Mouse (Mus musculus): ENCODE results near the gene Abraxas2. TPM values are rescaled to one million over a fixed set of nuclear protein-coding genes. Genes with fewer than 3 reads are reported as not detected.

The Abraxas2 gene
- polyA plus RNA-seq, 1 experiment from 2014 or later: 35.2 TPM

DNA sequence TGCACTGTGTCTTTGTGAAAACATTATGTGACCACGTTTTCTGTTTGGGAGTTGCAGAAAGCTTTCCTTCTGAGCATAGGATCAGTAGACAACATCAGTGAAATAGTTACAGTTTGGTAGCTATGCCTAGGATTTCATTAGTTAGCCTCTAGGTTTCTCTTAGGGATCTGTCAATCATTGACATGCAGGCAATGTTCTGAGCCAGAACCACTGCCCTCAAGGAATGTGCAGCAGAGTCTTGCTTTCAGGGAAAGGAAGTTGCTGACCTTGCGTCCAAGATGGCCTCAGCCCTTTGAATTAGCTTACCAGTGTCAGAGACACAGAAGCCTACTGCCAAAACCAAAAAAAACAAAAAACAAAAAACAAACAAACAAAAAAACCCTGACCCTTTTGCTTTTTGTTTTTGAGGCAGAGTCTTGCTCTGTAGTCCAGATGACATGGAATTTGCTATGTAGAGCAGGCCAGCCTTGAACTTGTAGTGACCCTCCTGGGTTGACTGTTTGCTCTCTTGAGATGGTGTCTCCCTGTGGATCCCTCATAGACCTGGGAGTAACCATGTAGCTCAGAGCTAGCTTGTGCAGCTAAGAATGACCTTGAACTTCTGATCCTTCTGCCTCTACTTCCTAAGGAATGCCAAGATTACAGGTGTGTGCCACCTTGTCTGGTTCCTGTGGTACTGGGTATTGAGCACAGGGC is 16.5 kb downstream of the Abraxas2 start:
- Histone ChIP-seq H3K4me2 (no peak overlapping the region), H3K9me3 (replicated peaks; ENCODE audit: control insufficient read depth, low read length) (no peaks in the 10 kb centered on the region), H3K27ac (ENCODE audit: low read depth, low read length) (no peak overlapping the region), H3K4me3 (ENCODE audit: low read depth, low read length) (no peak overlapping the region), H3K27me3 (ENCODE audit: control insufficient read depth, insufficient read depth, low read length) (no peaks in the 10 kb centered on the region), H3K36me3 (ENCODE audit: control insufficient read depth, insufficient read depth, low read length) (peaks cover 42% of the 10 kb centered on the region), H3K4me1 (ENCODE audit: control insufficient read depth, insufficient read depth, low read length) (no peaks in the 10 kb centered on the region), H3K9ac (ENCODE audit: low read depth, low read length) (no peak overlapping the region)
- 84% methylated on average over 2 of the region's 2 CpGs for WGBS (ENCODE audit: insufficient replicate concordance)
- no peak for ATAC-seq (replicated peaks; ENCODE audit: insufficient number of reproducible peaks, low FRiP score, low TSS enrichment)

DNA sequence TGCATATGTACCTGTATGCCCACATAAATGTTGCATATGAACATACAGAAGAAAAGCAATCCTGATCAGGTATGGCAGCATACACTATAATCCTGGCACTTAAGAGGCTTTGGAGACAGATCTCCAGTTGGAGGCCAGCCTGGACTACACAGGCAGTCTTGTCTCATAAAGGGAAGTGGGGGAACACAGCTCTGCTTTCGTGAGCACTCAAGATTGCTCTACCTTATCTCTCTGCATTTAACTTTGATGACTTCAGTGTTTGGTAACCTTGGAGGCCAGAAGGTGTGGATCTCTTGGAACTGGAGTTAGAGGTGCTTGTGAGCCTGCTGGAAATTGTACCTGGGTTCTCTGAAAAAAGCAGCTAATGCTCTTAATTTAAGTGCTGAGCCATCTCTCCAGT is 21.3 kb downstream of the Abraxas2 start:
- no peaks in the 10 kb centered on the region for H3K9me3 ChIP-seq (replicated peaks; ENCODE audit: control insufficient read depth, low read length)
- WGBS (ENCODE audit: insufficient replicate concordance): 51% methylated on average over 1 of the region's 1 CpGs
- H3K36me3 ChIP-seq (ENCODE audit: control insufficient read depth, insufficient read depth, low read length): peaks cover 55% of the 10 kb centered on the region
- H3K27ac ChIP-seq (ENCODE audit: low read depth, low read length): no peak overlapping the region
- H3K27me3 ChIP-seq (ENCODE audit: control insufficient read depth, insufficient read depth, low read length): no peaks in the 10 kb centered on the region
- no peak overlapping the region for H3K9ac ChIP-seq (ENCODE audit: low read depth, low read length)
- no peak overlapping the region for H3K4me2 ChIP-seq
- no peak overlapping the region for H3K4me3 ChIP-seq (ENCODE audit: low read depth, low read length)
- H3K4me1 ChIP-seq (ENCODE audit: control insufficient read depth, insufficient read depth, low read length): no peaks in the 10 kb centered on the region
- ATAC-seq (replicated peaks; ENCODE audit: insufficient number of reproducible peaks, low FRiP score, low TSS enrichment): no peak

DNA sequence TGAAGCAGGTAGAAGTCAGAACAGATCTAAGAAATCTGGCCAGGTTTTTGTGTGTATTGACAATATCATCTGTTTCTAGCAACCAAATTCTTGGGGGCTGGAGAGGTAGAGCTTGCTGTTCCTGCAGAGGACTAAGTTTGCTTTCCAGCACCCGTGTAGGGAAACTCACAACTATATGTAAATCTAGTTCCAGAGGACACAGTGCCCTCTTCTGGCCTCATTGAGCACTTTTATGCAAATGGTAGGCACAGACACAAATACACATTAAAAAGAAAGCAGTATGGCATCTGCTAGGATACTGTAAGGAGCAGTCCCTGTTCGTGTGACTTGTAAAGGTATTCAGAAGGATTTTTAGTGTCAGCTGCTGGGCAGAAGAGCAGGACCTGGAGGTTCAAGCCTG is 23.3 kb downstream of the Abraxas2 start:
- no peaks in the 10 kb centered on the region for H3K9me3 ChIP-seq (replicated peaks; ENCODE audit: control insufficient read depth, low read length)
- H3K9ac ChIP-seq (ENCODE audit: low read depth, low read length): no peak overlapping the region
- 69% methylated on average over 2 of the region's 2 CpGs for WGBS (ENCODE audit: insufficient replicate concordance)
- no peaks in the 10 kb centered on the region for H3K4me1 ChIP-seq (ENCODE audit: control insufficient read depth, insufficient read depth, low read length)
- no peaks in the 10 kb centered on the region for H3K27me3 ChIP-seq (ENCODE audit: control insufficient read depth, insufficient read depth, low read length)
- H3K4me2 ChIP-seq: no peak overlapping the region
- ATAC-seq (replicated peaks; ENCODE audit: insufficient number of reproducible peaks, low FRiP score, low TSS enrichment): no peak
- peaks cover 40% of the 10 kb centered on the region for H3K36me3 ChIP-seq (ENCODE audit: control insufficient read depth, insufficient read depth, low read length)
- H3K4me3 ChIP-seq (ENCODE audit: low read depth, low read length): no peak overlapping the region
- H3K27ac ChIP-seq (ENCODE audit: low read depth, low read length): no peak overlapping the region

DNA sequence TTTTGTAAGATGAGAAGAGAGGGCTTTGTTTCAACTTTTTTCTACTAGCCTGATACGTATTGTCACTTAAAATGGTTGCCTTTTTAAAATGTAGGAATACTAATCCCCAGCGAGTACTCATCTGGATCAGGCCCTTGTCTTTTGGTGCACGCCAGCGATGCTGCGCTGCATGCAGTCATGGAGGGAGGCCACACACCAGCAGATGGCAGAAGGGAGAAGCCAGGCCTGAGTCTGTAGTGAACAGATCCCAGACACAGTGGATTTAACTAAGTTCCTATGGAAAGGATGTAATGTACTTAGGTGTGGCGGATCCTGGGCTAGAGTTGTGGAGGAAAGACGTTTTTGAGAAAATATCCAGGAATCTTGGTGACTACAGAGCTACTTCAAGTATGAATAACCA is 25.0 kb downstream of the Abraxas2 start:
- Histone ChIP-seq H3K36me3 (ENCODE audit: control insufficient read depth, insufficient read depth, low read length) (peaks cover 32% of the 10 kb centered on the region), H3K9ac (ENCODE audit: low read depth, low read length) (no peak overlapping the region), H3K9me3 (replicated peaks; ENCODE audit: control insufficient read depth, low read length) (no peaks in the 10 kb centered on the region), H3K27ac (ENCODE audit: low read depth, low read length) (no peak overlapping the region), H3K4me2 (no peak overlapping the region), H3K4me1 (ENCODE audit: control insufficient read depth, insufficient read depth, low read length) (no peaks in the 10 kb centered on the region), H3K4me3 (ENCODE audit: low read depth, low read length) (no peak overlapping the region), H3K27me3 (ENCODE audit: control insufficient read depth, insufficient read depth, low read length) (no peaks in the 10 kb centered on the region)
- 88% methylated on average over 7 of the region's 7 CpGs for WGBS (ENCODE audit: insufficient replicate concordance)
- no peak for ATAC-seq (replicated peaks; ENCODE audit: insufficient number of reproducible peaks, low FRiP score, low TSS enrichment)

DNA sequence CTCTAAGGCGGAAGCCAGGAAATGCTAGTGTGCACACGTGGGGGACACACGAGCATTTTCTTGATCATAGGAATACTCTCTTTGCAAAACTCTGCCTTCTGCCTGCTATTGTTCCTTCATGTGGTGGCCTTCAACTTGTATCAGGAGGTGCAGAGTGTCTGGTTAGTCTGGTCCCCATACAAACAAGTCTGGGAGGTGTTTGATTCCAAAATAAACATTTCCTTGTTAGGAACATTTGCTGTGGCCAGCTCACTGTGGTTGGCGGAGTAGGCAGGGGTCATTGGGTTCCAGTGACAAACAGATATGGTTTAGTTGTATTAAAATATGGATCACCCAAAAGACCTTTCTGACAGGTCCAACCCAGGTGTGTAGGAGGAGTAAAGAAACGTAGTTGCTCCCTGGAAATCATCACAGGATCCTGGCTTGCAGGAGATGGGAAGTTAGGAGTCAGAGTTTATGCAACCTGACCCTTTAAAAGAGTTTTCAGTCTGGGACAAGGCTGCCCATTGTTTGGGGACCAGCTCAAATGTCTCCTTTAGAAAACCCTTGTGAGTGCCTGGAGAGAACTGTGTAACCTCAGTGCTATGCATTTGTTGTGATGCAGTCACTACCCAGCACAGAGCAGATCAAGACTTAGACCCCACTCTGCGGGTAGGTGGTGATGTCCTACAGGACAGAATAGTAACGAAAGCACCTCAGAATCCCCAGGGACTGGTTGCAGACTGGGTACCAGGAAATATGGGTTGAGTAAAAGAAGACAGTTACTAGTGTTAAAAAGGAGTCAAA is 28.2 kb downstream of the Abraxas2 start:
- no peak overlapping the region for H3K4me3 ChIP-seq (ENCODE audit: low read depth, low read length)
- no peak overlapping the region for H3K9ac ChIP-seq (ENCODE audit: low read depth, low read length)
- no peak for ATAC-seq (replicated peaks; ENCODE audit: insufficient number of reproducible peaks, low FRiP score, low TSS enrichment)
- no peaks in the 10 kb centered on the region for H3K9me3 ChIP-seq (replicated peaks; ENCODE audit: control insufficient read depth, low read length)
- H3K27ac ChIP-seq (ENCODE audit: low read depth, low read length): no peak overlapping the region
- WGBS (ENCODE audit: insufficient replicate concordance): 57% methylated on average over 7 of the region's 7 CpGs
- no peaks in the 10 kb centered on the region for H3K27me3 ChIP-seq (ENCODE audit: control insufficient read depth, insufficient read depth, low read length)
- H3K4me2 ChIP-seq: no peak overlapping the region
- no peaks in the 10 kb centered on the region for H3K4me1 ChIP-seq (ENCODE audit: control insufficient read depth, insufficient read depth, low read length)
- peaks cover 13% of the 10 kb centered on the region for H3K36me3 ChIP-seq (ENCODE audit: control insufficient read depth, insufficient read depth, low read length)

DNA sequence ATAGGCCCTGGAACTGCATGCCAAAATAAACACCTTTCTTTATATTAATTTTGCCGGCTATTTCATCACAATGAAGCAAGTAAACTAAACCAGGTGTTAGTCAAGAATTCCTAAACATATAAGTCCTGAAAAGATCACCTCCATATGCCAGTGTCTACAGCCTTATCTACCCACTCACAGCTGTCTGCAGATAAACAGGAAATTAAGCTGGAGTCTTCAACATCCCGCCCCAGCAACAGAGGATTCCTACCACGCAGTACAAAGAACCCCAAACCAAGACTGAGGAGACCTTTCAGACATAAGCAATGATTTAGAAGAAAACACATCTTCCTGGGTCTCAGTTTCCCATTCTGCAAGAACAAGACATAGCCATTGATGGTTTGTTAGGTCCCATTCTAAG is 29.0 kb downstream of the Abraxas2 start:
- no peaks in the 10 kb centered on the region for H3K4me1 ChIP-seq (ENCODE audit: control insufficient read depth, insufficient read depth, low read length)
- no peak overlapping the region for H3K27ac ChIP-seq (ENCODE audit: low read depth, low read length)
- H3K36me3 ChIP-seq (ENCODE audit: control insufficient read depth, insufficient read depth, low read length): peaks cover 6% of the 10 kb centered on the region; the same call in 1 of the 2 replicates
- H3K27me3 ChIP-seq (ENCODE audit: control insufficient read depth, insufficient read depth, low read length): no peaks in the 10 kb centered on the region
- ATAC-seq (replicated peaks; ENCODE audit: insufficient number of reproducible peaks, low FRiP score, low TSS enrichment): no peak
- 50% methylated on average over 3 of the region's 3 CpGs for WGBS (ENCODE audit: insufficient replicate concordance)
- no peak overlapping the region for H3K4me3 ChIP-seq (ENCODE audit: low read depth, low read length)
- no peak overlapping the region for H3K9ac ChIP-seq (ENCODE audit: low read depth, low read length)
- H3K9me3 ChIP-seq (replicated peaks; ENCODE audit: control insufficient read depth, low read length): no peaks in the 10 kb centered on the region
- no peak overlapping the region for H3K4me2 ChIP-seq

DNA sequence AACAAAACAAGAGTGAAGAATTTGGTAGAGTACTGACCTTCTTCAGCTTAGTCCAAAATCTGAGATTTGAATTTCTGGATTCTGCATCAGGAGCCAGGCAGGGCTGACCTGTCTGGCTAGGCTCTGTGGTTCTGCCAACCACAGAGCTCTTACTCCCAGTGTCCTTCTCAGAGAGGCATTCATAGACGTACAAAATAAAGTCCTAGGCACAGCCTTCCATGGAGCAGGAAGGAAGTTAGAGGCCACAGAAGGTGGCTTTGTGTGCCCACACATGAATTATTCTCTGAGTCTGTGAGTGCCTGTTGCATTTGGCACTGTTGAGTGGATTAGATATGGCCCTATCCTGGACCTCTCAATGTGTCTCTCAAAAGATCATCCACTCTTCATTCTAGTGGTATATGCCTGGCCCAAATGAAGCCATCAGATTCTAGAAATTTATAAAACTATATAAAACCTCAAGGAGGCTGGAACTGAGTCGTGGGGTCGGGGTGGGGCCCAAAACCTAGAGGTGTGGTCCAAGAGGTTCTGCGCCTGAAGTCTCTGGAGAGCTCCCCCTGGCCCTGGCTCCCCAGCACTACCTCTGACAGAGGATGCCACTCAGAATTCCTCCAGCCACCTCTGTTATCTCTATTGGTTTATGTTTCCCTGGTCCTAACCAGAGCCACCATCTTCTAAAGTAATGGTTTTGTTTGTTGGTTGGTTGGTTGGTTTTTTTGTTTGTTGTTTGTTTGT is 29.7 kb downstream of the Abraxas2 start:
- ATAC-seq (replicated peaks; ENCODE audit: insufficient number of reproducible peaks, low FRiP score, low TSS enrichment): no peak
- H3K9me3 ChIP-seq (replicated peaks; ENCODE audit: control insufficient read depth, low read length): no peaks in the 10 kb centered on the region
- H3K9ac ChIP-seq (ENCODE audit: low read depth, low read length): no peak overlapping the region
- H3K27ac ChIP-seq (ENCODE audit: low read depth, low read length): no peak overlapping the region
- H3K4me2 ChIP-seq: no peak overlapping the region
- no peaks in the 10 kb centered on the region for H3K4me1 ChIP-seq (ENCODE audit: control insufficient read depth, insufficient read depth, low read length)
- no peaks in the 10 kb centered on the region for H3K36me3 ChIP-seq (ENCODE audit: control insufficient read depth, insufficient read depth, low read length)
- H3K27me3 ChIP-seq (ENCODE audit: control insufficient read depth, insufficient read depth, low read length): no peaks in the 10 kb centered on the region
- WGBS (ENCODE audit: insufficient replicate concordance): 60% methylated on average over 4 of the region's 4 CpGs
- no peak overlapping the region for H3K4me3 ChIP-seq (ENCODE audit: low read depth, low read length)

DNA sequence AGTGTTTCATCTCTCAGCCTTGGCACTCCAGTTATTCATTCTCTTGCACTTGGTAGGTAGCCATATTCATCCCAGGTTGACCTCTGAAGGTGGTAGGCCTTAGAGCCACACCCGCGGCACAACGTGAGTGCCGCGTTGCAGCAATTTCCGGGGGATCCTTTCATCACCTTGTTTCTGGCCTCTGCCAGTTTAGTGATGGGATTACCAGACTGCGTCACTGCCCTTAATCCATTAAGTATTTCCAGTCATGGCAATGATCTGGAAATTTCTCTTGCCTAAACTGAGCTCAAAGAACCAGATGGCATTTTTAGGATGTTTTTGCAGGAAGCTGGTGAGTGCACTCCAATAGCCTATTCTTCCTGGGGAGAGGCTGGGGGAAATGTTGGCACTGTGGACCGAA is 30.7 kb downstream of the Abraxas2 start:
- Histone ChIP-seq H3K4me1 (ENCODE audit: control insufficient read depth, insufficient read depth, low read length) (no peaks in the 10 kb centered on the region), H3K27me3 (ENCODE audit: control insufficient read depth, insufficient read depth, low read length) (no peaks in the 10 kb centered on the region), H3K4me2 (no peak overlapping the region), H3K36me3 (ENCODE audit: control insufficient read depth, insufficient read depth, low read length) (no peaks in the 10 kb centered on the region), H3K9ac (ENCODE audit: low read depth, low read length) (no peak overlapping the region), H3K4me3 (ENCODE audit: low read depth, low read length) (no peak overlapping the region), H3K27ac (ENCODE audit: low read depth, low read length) (no peak overlapping the region), H3K9me3 (replicated peaks; ENCODE audit: control insufficient read depth, low read length) (no peaks in the 10 kb centered on the region)
- 93% methylated on average over 8 of the region's 8 CpGs for WGBS (ENCODE audit: insufficient replicate concordance)
- ATAC-seq (replicated peaks; ENCODE audit: insufficient number of reproducible peaks, low FRiP score, low TSS enrichment): no peak

All from heart, embryonic 11.5 days (tissue).